Mouse (Mus musculus) right cerebral cortex, postnatal 25 days (tissue): Measurements from ENCODE around the gene Trib2.

ENCODE experiments used
- DNase-seq: peaks from one replicate; pipeline ENCODE4 v3.0.0; 2022

Gene Trib2

DNA sequence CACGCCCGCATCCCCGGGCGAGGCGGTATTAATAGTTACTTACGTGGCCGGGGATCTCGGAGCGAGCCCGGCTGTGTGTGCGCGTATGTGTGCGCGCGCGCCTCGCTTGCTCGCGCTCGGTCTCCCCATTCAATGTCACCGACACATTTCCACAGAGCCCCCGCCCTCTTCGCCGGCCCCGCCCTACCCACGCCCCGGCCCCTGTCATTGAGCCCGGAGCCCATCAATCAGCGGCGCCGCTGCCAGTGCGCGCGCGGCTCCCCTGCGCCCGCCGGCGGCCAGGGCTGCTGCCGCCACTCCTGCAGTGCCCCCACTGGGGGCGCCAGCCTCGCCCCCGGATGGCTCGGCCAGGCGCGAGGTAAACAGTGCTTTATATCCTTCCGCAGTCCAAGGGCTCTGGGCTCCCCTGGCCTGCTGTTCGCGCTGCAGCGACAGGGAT is at the start of gene Trib2:
Gene Trib2, minus strand, starts transcription at position 183 of the 439 bp plus-strand sequence.
- DNase-seq = peak; percentile 91

DNA sequence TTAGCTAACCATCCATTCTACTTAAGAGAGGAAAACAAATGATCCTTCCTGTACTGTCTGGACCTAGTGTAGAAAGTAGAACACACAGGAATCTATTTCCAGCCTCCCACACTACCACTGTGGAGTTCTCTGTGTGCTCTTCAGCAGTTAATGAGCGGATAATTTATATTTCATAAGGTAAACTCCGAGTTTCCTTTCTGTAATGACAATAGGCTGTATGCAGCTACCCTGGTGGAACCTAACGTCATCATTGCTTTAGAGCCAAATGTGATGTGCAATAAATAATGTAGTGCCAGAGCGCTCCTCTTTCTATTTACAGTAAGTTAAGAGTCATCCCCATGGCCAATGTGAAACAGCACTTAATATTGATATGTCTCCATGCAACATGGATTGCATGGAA is 41.3 kb upstream of the Trib2 start:
- DNase-seq = no peak

DNA sequence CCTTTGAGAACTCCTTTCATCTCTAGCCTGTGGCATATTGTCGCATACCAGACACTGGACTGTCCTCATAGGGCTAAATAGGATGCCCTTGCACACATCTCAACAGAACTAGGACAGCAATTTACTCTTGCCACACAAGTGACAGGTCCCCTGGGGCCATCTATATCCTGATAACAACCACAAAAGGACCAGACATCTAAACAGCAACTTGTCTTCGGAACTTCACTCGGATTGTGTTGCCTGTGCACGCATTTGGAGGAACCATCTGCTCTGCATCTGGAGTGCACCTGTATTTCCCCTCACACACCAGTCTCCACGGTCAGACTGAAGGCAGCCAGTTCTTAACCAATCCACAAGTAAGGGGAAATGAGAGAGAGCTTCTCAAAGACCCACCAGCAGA is 39.2 kb upstream of the Trib2 start:
- no peak for DNase-seq

DNA sequence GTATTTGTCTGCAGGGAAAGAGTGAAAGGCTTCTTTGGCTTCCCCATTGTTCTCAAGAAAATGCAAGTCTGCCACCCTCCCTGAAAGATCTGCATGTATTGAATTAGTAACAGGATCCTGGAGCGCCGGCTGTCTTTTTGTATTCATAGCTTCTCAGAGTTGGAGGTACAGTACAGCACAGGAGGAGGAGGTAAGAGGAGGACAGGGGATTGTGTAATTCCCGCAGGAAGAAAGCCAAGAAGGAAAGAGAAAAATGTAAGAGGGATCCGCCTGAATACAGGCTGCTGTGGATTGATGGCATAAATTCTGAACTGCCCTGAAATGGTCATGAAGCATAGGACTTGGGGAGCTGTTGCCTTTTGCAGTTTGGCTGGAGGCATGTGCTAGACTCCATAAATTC is 36.1 kb upstream of the Trib2 start:
- DNase-seq = peak; percentile 55

DNA sequence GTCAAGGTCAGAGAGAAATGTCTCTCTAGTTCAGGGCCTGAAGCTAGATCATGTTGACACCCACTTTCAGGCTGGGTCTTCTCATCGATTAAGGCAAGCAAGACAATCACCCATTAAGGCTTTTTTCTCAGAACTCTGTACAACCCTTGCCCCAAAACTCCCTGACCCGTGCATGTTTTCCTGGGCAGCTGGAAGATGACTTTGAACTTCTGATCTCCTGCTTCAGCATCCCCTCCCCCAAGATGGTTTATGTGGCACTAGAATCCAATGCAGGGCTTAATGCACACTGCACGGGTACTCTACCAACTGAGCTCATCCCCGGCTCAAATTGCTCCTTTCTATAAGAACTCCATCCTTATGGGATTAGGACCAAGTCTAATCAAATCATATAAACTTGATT is 35.3 kb upstream of the Trib2 start:
- DNase-seq = no peak

DNA sequence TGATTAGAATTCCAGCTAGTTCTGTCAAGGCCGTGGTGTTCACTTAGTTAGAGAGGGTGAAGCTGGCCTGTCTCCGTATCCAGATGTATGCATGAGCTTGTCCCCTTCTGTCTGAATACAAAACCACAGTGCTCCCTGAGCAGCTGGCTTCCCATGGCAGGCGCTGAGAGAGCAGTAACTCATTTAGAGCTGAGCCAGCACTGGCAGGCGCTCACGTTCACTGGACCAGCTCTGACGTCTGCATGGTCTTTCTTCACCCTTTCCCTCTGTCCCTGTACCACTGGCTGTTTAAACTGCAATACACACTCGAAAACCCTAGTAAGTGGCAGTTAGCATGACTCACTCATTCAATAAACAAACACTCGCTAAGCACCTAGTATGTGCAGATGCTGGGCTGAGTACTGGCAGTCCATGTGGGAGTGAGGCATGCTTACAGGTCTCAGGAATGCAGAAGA is 33.7 kb upstream of the Trib2 start:
- no peak for DNase-seq

DNA sequence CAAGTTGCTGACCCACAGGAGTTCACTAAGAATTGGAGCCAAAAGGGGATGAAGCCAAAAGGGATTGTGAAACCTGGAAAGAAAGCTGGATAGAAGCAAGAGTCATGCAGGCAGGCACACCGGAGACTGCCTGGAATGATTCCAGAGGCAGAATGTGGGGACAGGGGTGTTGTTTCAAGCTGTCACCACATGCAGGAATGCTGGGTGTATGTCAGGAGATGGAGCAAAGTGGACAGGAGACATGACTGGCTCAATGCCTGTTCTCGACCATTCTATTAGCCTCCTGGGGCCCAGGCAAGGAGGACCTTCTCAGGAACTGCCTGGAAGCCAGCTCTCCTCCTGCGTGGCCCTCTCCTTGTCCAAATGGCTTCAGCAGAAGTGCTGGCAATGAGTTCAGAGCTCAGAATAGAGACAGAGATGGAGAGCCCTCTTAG is 33.2 kb upstream of the Trib2 start:
- no peak for DNase-seq

DNA sequence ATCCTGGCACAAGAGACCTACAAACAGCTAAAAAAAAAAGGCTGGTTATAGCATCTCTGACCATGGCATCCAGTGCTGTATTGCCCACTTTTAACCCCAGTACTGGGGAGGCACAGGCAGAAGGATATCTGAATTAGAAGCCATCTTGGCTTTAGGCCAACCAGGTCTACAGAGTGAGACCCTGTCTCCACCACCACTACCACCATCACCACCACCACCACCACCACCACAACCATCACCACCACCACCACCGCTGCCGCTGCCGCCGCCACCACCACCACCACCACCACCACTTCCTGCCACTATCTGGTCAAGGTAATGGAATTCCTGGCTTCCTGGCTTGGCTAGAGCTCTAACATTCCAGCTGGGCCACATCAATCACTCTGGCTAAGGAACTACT is 31.7 kb upstream of the Trib2 start:
- DNase-seq = no peak

DNA sequence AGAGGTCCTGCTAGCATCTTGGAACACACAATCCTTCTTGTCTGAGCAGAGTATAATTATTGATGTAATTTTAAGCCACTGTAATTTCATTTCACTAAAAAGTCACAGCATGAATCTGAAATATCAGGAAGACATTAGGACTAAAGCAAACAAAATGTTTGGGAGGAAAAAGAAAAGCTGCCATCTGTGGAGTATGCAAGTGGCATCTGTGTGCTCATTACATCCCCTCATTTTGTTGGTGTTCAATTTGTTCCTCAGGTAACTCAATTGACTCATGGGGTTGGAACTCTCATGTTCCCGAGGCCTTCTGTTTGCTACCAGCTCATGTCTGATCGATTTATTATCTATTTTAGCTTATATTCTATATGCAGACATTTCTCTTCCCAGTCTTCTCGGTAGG is 28.0 kb upstream of the Trib2 start:
- DNase-seq = no peak

DNA sequence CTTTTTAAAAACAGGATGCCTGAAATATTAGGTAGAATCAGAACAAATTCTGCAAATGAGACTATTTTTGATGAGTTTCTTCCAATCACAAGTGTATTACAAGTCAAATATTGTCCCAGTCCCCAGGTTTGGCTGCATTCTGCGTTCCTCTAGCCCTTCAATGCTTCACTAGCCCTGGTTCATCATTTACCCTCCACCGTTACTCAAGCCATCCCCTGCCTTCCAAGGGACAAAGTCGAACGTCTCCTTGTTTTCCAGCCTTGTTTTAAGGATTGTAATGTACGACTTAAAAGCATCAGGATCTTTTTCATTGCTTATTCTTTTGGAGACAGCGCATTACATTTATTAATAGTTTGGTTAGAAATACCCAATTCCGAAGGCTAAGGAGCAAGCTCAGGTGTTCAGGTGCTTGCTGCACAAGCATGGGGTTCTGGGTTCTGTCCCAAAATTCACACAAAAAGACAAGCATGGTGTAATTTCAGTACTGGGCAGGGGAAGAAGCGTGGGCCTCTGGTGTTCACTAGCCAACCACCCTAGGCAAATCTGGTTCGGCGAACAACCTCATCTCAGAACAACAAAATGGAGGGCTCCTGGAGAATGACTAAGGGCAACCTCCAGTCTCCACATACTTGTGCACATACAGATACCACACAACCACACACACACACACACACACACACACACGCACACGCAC is 24.3 kb upstream of the Trib2 start:
- no peak for DNase-seq

DNA sequence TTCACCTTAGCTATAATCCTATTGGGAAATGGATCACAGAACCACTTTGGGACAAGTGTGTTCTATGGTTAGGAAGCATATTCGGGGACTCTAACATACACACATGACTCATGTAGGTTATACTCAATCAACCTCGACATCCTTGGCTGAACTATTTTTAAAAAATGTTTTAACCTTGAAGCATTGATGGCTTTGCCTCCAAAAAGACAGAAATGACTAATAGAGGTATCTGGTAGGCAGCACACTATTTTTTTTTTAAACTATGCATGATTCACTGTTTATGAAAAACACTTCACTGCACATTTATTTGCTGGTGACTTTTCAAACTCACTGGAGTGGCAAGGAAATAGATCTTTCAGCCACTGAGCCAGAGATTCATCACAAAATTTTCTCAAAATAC is 21.5 kb upstream of the Trib2 start:
- no peak for DNase-seq

DNA sequence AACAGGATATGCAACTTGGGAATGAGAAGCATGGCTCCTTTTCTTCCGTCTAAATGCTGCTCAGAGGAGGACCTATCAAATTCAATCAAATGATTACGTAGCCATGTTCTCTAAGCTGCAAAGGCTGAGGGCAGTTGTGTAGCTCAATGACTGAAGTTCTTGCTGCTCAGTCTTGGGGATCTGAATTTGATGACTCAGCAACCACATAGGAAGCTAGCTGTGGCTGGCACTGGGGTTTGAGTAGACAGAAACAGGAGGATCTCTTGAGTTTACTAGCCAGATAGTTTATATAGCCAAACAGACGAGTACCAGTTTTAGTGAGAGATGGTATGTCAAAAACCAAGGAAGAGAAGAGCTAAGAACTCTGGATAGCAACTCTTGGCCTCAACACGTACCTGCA is 20.8 kb upstream of the Trib2 start:
- DNase-seq = no peak

DNA sequence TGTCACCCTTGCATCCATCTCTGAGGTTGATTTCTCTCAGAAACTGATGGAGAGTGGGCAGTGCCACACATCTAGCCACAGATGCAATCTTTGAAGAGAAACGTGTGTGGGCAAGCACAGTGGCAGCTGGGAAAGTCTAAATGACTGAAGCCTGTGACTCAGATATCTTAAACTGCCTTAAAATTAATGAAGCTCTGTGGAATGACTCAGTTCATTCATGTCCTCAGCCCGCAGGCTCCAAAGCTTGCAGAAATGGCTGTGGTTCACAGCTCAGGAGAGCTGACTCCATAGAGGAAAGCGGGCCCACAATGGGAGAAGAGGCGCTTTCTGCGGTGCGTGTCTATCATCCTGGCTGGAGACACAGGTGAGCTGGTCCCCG is 15.9 kb upstream of the Trib2 start:
- DNase-seq = peak; percentile 67

DNA sequence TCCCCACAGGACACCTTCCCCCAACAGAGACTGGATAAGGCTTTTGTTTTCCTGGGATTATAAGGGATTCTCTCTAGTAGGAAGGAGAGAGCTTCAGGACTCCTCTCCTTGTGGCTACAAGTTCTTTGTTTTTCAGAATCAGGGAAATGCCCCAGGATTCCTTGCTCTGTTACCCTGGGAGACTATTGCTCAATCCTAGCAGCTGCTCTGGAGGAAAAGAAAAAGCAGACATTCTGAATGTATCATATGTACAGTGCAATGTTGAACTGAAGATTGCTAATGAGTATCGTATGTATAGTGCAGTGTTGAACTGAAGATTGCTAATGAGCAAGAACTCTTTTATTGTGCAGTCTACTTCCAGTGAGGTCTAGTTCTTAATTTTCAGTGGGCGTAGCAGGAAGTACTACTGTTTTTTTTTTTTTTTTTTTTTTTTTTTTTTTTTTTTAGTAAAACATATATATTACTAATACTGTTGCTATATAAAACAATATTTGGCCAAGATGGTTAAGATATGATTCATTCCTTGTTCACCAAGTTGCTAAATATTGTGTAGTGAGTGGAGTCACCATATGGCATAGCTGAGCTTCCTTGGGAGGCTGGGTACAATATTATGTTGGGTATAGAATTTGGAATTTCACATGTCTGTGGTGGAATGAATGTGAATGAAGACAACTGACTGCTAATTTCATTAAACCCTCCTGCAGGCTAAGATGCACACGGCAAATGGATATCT is 15.4 kb upstream of the Trib2 start:
- DNase-seq = no peak

DNA sequence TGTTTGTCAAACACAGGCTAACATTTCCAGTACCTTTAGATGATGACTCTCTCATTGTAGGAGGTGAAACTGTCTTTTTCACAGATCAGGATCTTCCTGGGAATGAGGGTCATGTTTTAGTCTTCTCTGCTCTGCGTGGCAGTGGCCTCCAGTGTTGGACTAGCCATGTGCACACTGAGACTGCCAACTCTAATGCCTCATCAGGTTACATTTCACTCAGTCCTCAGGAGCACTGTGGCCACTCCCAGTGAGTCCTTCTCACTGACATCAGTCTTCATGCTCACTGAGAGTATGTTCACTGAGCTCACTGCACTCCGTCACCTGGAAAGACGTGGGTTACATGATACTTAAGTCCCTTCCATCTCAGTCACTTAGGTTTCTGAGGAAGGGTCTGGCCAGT is 14.0 kb upstream of the Trib2 start:
- no peak for DNase-seq

DNA sequence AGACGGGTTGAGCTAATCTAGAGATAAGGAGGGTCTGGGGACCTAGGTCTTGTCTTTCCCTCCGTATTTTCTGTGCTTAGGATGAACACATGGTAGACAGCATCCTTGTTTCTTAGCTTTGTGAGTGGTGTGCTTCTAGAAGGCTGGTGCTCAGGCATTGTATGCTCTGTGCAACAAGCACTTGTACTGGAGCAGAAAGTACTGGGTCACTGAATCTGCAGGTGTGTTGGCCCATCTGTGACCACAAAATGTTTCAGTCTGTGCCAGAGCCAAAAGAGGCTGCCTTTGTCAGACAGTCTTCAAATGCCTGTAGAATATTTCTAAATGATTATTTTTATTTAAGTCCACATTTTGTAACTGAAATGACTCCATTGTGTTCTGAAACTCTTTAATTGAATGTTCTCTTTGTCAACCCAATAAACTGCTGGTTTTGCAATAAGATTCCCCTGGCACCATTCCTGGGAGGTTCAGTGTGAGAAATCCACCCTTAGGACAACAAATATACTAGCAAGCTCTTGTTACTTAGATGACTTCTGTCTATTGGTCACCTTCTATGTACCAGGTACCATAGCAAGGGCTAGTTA is 12.2 kb upstream of the Trib2 start:
- no peak for DNase-seq

DNA sequence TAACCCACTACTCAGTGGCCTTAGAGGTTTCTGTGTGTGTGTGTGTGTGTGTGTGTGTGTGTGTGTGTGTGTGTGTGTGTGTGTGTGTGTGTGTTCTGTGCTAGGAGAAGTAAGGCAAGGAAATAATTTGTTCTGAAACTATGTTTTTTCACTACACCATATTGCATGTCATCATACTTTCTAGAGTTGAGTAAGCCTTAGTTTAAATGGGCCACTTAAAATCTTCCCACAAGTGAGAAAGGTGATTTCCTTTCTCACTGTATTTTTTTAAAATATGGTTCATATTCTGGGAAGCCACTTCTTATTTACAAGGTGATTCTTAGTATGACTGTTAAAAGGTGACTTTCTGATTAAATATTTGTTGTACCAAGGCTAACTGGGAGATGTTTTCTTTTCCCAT is 4.3 kb upstream of the Trib2 start:
- DNase-seq = no peak

DNA sequence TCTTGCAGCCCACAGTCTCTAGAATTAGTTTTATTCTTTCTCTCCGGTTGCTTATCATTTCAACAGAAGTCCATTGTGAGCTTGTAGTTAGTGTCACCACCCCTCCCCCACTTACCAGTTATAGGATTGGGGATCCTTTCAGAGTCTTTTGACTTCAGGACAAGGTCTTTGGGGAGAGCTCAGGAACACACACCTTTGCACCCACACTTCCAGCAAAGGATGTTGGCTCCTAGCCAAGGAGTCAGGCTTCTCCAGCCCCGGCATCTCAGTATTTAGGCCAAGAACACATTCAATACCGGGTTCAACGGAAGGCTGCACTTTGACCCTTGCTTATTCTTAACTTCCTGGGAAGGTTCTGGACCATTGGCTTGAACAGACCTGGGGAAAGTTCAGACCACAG is 643 bp upstream of the Trib2 start:
- no peak for DNase-seq

DNA sequence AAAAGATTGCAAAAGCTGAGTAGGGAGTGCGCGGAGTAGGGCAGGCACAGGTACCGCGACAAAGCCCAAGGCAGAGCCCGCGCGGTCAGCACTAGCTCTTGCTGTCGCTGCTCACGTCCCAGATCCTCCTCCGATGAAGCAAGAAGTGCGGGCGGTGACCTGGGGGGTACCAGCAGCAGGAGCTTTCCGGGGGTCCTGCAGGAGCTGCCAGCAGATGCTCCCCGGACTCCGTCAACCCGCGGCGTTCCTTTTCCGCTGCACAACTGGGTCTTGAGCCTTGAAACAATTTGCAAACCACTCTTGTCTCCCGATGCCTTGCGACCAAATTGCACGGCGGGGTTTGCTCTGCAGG is 492 bp downstream of the Trib2 start:
- peak; percentile 66 for DNase-seq

DNA sequence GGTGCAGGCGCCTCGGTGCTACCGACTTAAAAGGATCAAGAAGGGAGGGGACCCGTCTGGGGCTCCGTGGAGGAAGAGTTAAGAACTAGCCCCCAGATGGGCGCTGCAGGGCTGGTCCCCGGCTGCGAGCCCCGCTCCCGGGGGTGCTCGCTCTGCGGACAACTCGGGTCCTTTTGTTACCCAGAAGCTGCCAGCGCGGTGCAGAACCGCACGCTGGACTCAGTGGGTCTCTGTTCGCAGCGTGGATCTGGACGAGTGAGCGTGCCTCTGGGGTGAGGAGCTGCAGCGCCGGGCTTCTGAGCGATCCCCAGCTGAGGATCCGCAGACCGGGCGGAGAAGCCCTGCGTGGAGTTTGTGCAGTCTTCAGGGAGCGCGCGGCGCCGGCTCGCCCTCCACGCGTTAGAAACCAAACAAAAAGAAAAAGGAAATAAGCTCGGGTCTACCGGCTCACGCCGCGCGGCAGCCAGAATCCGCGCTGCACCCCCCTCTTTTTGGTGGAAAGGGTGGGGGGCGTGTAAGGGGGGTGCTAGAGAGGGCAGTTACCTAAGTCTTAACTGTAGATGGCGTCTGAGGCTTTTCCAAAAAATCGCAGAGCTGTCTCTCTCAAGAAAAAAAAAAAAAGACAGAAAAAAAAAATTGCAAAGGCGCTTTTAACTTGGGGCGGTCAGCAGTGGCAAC is 1.0 kb downstream of the Trib2 start:
- peak; percentile 76 for DNase-seq

DNA sequence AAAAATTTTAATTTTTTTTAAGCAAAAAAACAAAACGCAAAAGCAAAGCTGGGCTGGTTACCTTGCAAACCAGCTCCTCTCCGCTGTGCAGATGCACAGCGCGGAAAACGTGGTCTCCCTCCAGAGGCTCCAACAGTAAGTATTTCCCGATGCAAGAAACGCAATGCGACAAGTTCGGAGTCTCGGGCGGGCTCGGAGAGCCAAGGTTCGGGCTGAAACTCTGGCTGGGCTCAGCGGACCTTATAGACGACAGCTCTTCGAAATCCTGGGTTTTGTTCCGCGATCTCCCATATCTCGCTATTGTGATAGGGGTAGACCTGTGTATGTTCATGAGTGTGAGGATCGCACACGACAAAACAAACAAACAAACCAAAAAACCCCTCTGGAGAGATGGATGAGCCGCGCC is 1.5 kb downstream of the Trib2 start:
- peak; percentile 33 for DNase-seq

DNA sequence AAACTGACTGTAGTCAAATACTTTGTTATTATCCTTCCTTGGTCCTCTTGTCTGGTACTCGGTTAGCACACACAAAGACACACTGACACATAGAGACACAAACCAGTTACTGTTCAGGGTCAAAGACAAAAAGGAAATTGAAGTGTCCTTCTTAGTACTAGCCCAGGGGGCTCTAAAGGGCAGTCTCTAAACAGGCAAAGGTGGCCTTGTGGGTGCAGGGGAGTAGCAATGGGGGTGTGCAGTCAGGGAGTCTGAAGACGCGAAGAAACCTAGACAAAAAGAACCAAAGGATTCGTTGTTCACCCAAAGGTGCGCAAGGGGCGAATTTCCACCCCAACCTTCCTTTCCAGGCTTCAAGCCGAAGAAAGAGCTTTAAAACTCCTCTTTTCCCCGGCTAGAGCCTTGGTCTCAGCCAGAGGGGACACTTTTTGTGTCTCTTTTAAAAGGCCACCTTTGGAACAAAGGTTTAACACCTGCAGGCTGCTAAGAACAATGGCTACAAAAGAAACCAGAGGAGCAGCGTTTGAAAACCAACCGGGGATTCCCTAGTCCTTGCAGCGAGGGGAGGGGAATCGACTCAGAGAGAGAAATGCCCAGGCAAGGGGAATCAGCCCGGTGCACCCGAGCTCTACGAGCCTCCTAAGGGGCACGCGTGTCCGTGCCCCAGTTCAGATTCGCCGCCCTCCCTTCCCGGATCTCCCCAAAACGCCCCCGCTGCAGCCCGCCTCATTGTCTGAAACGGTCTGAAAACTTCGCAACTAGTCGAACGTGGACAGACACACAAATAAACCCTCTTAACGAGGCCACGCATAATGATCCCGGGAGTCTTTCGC is 2.3 kb downstream of the Trib2 start:
- peak; percentile 56 for DNase-seq

DNA sequence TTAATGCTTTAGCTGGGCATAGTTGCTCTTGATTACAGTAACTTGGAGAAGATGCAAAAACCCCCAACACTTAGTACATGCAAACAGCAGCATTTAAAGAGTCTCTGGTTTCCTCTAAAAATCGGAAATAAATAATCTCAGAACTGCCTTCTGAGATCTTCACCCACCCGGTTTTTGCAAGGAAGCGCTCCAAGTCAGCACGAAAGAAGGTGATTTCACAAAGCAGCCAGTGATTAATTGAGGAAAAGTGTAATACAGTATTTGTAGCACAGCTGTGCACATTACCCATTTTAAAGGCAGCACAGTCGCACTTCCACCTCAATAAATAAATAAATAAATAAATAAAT is 2.9 kb downstream of the Trib2 start:
- DNase-seq = no peak
